Mouse (Mus musculus) small intestine, adult 2 months (tissue): ENCODE data around the gene Efcab3. TPM values are rescaled to one million over a fixed set of nuclear protein-coding genes. Genes with fewer than 3 reads are reported as not detected.

ENCODE experiments used
- H3K27ac ChIP-seq: fragments of 200-500 bp; 2 replicates; pipeline ENCODE4 v1.5.1; 2012; ENCODE audit warnings: low read depth, low read length, control low read depth, inconsistent platforms; ENCODE audit not compliant: insufficient read depth
- H3K27me3 ChIP-seq: fragments of 200-500 bp; 2 replicates; pipeline ENCODE4 v1.6.1; 2012; ENCODE audit warnings: mild to moderate bottlenecking, moderate library complexity, low read length, inconsistent platforms; ENCODE audit not compliant: control insufficient read depth, insufficient read depth
- H3K36me3 ChIP-seq: fragments of 200-500 bp; 2 replicates; pipeline ENCODE4 v1.6.1; 2012; ENCODE audit warnings: mild to moderate bottlenecking, low read length, control low read depth, inconsistent platforms; ENCODE audit not compliant: control insufficient read depth, insufficient read depth
- H3K4me1 ChIP-seq: fragments of 200-500 bp; 2 replicates; pipeline ENCODE4 v1.6.1; 2012; ENCODE audit warnings: low read length, inconsistent platforms, mixed read lengths; ENCODE audit not compliant: control insufficient read depth, insufficient read depth, insufficient read length
- H3K4me3 ChIP-seq: fragments of 200-500 bp; 2 replicates; pipeline ENCODE4 v1.5.1; 2012; ENCODE audit warnings: low read depth, mild to moderate bottlenecking, control low read depth, inconsistent platforms, low read length, moderate library complexity
- CTCF ChIP-seq: fragments of 200-500 bp; IDR thresholded peaks from 2 replicates; pipeline ENCODE4 v1.5.1; 2012; ENCODE audit warnings: low read depth, mild to moderate bottlenecking, control low read depth, inconsistent platforms, low read length, moderate library complexity, mixed read lengths; ENCODE audit not compliant: insufficient replicate concordance, insufficient read length; ENCODE audit errors: extremely low read depth
- POLR2A ChIP-seq: fragments of 200-500 bp; IDR thresholded peaks from 2 replicates; pipeline ENCODE4 v1.6.1; 2012; ENCODE audit warnings: low read depth, mild to moderate bottlenecking, control low read depth, inconsistent platforms, low read length, moderate library complexity
- WGBS: fragments of 180-500 bp; shearing (Covaris S2); methylation state at CpG from one replicate; pipeline ENCODE4 v1.1.7; 2018; 5-methylcytosine and 5-hydroxymethylcytosine counted together
- polyA plus RNA-seq: library from polyadenylated mRNA; depleted of rRNA; stranded (reverse); fragments of >200 nt; gene quantifications from 2 replicates; pipeline ENCODE4 v1.2.3, GENCODE M21; 2012

The Efcab3 gene
- polyA plus RNA-seq, 1 experiment = not detected

DNA sequence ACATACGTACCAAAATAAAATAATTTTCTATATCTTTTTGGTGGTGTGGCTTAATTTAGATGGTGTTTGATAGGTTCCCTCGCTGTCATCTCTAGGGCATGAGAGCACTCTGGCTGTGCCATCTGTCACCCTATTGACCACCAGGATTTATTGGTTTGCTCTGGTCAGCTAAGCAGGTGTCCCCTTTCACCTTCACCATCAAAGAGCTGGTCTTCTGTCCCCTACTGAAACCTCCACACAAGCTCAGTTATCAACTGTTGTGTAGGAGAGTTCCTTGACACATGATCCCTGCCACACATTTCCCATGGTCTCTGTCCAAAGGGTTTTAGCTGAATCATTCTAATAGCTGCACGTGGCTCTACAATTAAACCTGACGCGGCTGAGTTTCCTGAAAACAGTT is 77.7 kb downstream of the Efcab3 start:
- no peak overlapping the region for H3K27ac ChIP-seq
- TF ChIP-seq CTCF (no peak), POLR2A (no peak)
- peaks cover 33% of the 10 kb centered on the region for H3K36me3 ChIP-seq
- 93% methylated on average over 5 of the region's 5 CpGs for WGBS
- H3K27me3 ChIP-seq = no peaks in the 10 kb centered on the region
- no peaks in the 10 kb centered on the region for H3K4me1 ChIP-seq
- no peak overlapping the region for H3K4me3 ChIP-seq

DNA sequence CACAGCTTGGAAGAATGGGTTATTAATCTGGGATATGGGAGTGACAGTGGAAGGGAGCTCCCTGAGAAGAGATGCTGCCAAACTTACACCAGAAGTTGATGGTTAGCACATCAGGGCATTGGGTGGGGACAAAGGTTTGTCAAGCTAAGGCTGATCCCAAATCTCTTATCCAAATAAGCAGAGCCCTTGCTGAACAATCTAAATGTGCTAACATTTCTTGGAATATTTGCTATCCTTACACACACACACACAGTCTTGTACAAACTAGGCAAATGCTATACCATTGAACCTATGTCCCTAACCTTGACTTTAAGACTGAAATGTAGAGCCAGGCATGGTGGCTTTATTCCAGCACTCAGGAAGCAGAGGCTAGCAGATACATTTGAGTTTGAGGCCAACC is 80.2 kb downstream of the Efcab3 start:
- Histone ChIP-seq H3K4me3 (no peak overlapping the region), H3K4me1 (no peaks in the 10 kb centered on the region), H3K27ac (no peak overlapping the region), H3K27me3 (no peaks in the 10 kb centered on the region), H3K36me3 (peaks cover 13% of the 10 kb centered on the region)
- TF ChIP-seq CTCF = no peak
- TF ChIP-seq POLR2A = no peak

DNA sequence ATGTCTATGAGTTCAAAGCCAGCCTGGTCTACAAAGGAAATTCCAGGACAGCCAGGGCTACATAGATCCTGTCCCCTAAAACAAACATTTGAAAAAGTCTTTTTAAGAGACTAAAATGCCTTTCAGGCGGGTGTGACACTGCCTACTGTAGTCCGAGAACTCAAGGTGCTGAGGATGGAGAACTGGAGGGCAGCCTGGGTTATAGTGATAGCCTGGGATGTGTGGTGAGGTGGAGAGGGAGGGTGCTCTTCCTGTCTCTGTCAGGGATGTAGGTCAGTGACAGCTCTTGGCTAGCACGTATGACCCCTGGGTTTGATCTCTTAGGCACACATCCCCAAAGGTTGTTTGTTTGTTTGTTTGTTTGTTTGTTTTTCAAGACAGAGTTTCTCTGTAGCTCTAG is 80.7 kb downstream of the Efcab3 start:
- peaks cover 13% of the 10 kb centered on the region for H3K36me3 ChIP-seq
- WGBS = 71% methylated on average over 3 of the region's 3 CpGs
- H3K4me3 ChIP-seq = no peak overlapping the region
- TF ChIP-seq CTCF = no peak
- no peak for TF ChIP-seq POLR2A
- H3K4me1 ChIP-seq = no peaks in the 10 kb centered on the region
- H3K27me3 ChIP-seq = no peaks in the 10 kb centered on the region
- H3K27ac ChIP-seq = no peak overlapping the region

DNA sequence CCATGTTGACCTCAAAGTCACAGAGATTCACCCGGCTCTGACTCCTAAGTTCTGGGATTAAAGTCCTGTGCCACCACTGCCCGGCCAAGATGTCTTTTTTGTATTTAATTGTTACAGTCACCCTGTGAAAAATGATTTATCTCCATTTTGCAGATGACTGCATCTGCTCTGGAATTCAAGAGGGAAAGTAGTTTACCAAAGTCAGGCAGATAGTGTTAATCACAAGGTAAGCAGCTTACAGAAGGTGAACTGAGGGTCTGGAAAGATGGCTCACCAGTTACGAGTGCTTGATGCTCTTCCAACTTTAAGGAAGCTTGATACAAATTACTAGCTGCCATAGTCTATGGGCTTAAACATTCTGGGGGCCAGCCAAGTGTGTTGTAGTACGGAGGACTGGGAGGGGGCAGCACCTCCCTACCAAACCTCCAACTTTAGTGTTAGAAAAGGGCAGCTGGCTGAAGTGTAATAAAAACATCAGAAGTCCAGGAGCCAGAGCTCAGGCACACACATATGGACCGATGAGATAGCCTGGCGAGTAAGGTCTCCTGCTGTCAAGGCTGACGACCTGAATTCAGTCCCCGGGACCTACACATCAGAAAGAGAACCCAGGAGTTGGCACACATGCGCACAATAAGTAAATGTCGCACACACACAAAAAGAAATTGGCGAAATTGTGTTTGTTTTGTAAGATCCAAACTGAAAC is 81.3 kb downstream of the Efcab3 start:
- TF ChIP-seq POLR2A (no peak), CTCF (no peak)
- H3K4me1 ChIP-seq = no peaks in the 10 kb centered on the region
- H3K27ac ChIP-seq = no peak overlapping the region
- WGBS = 65% methylated on average over 11 of the region's 11 CpGs
- H3K36me3 ChIP-seq = peaks cover 9% of the 10 kb centered on the region
- no peaks in the 10 kb centered on the region for H3K27me3 ChIP-seq
- H3K4me3 ChIP-seq = no peak overlapping the region

DNA sequence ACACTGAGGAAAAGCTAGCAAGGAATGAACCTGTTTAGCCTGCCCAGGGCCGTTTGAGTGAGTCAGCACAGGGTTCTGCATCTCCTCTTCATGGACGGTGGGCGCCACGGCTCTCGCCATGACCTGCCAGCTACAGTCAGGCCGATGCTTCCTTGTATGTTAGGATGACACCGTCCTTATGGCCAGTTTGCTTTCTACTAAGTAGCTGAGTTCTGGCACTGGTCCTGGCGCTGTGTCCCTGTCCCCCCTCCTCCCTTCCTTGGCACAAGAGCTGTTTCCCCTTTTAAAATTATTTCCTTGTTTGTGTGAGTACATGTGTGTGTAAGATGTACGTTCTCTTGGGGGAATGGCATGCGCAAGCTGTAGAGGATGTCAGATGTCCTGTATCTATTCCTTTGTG is 81.8 kb downstream of the Efcab3 start:
- TF ChIP-seq CTCF (no peak), POLR2A (no peak)
- H3K4me3 ChIP-seq = no peak overlapping the region
- WGBS = 69% methylated on average over 10 of the region's 10 CpGs
- no peaks in the 10 kb centered on the region for H3K4me1 ChIP-seq
- peaks cover 3% of the 10 kb centered on the region; the same call in 1 of the 2 replicates for H3K36me3 ChIP-seq
- no peaks in the 10 kb centered on the region for H3K27me3 ChIP-seq
- H3K27ac ChIP-seq = no peak overlapping the region

DNA sequence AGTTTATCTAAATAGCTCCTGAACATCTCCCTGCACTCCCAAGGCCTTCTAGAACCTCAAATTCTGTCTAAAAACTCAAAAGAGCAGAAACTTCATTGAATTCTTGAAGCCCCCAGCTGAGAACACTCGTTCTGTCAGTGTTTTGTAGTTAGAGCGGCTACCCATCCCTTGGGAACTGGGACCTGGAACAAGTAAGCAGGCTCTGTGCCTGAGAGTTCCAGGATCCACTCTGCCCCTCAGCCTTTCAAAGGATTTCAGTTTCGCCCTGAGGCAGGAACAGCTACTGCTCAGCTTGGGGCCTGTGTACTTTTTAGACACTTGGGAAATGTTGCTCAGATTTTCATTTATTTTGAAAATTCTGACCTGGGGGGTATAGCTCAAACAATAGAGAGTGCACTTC is 83.2 kb downstream of the Efcab3 start, which contains the start of gene Gm10842:
Gene Gm10842, plus strand, starts transcription at position 301 of the 400 bp plus-strand sequence.
- 87% methylated on average over 3 of the region's 3 CpGs for WGBS
- no peak for TF ChIP-seq CTCF
- TF ChIP-seq POLR2A = no peak

DNA sequence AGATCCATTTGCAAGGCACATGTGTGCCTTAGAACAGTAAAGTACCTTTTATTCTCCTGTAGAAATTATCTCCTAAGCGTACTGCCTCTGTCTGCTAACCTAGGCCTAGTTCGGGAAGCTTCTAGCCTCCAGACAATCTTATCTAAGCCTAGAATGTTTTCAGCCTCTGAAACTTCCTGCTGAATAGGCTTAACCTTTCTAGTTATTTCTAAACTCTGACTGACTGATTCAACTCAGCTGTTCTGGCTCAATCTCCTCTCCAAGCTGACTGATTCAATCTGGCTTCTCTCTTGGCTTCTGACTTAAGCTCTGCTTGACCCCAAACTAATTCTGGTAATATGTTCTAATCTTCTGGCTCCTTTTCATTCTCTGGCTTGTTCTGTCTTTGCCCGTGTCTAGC is 86.0 kb downstream of the Efcab3 start:
- TF ChIP-seq CTCF (no peak), POLR2A (no peak)
- Histone ChIP-seq H3K27me3 (peaks cover 5% of the 10 kb centered on the region; the same call in 1 of the 2 replicates), H3K27ac (no peak overlapping the region), H3K4me3 (no peak overlapping the region), H3K36me3 (no peaks in the 10 kb centered on the region), H3K4me1 (no peaks in the 10 kb centered on the region)
- WGBS = 65% methylated on average over 3 of the region's 3 CpGs

More for the DNA sequence above, 83.2 kb downstream of the Efcab3 start, which contains the start of gene Gm10842:
- Histone ChIP-seq H3K4me1 (no peaks in the 10 kb centered on the region), H3K4me3 (no peak within 1 kb of the TSS), H3K27ac (no peak within 1 kb of the TSS), H3K27me3 (peaks cover 5% of the 10 kb centered on the region; the same call in 1 of the 2 replicates), H3K36me3 (no peaks in the 10 kb centered on the region)

DNA sequence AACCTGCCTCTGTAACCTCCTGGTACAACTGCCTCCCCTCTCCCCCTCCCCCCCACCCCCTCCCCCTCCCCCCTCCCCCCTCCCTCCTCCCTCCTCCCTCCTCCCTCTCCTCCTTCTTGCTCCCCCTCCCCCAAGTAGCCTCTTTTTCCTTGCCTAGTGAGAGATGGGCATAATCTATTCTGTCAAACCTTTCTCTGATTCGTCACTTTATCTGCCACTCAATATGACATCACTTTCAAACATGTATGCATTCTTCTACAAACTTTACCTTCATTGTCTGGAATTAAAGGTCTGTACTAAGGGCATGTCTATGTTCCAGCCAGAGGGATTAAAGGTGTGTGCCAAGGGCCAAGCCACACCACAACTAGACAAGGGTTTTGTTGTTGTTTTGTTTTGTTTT is 86.4 kb downstream of the Efcab3 start:
- no peaks in the 10 kb centered on the region for H3K4me1 ChIP-seq
- peaks cover 5% of the 10 kb centered on the region; the same call in 1 of the 2 replicates for H3K27me3 ChIP-seq
- no peak for TF ChIP-seq POLR2A
- no peak for TF ChIP-seq CTCF
- 77% methylated on average over 1 of the region's 1 CpGs for WGBS
- H3K4me3 ChIP-seq = no peak overlapping the region
- H3K27ac ChIP-seq = no peak overlapping the region
- no peaks in the 10 kb centered on the region for H3K36me3 ChIP-seq
